Mouse (Mus musculus) limb, embryonic 13.5 days (tissue): ENCODE results near the gene Nme3. TPM values are rescaled to one million over a fixed set of nuclear protein-coding genes. Genes with fewer than 3 reads are reported as not detected.

Source experiments
- polyA plus RNA-seq: library from polyadenylated mRNA; unstranded; fragments of >200 nt; fragmentation: Nextera tagmentation; extraction: Ambion mirVana; gene quantifications from 2 replicates; pipeline ENCODE4 v1.2.1, GENCODE M21; 2015

The Nme3 gene
- polyA plus RNA-seq, 1 experiment from 2014 or later: 38.2 TPM

Other genes with a start within 250 kb of the Nme3 start
- 58.1 and 59.3 TPM in 2 replicates for gene Slc9a3r2, start 246.2 kb upstream of the Nme3 start, polyA plus RNA-seq
- gene Npw, start 238.0 kb upstream of the Nme3 start, polyA plus RNA-seq: 0.80 TPM in 2 replicates
- gene Zfp598, start 226.8 kb upstream of the Nme3 start, polyA plus RNA-seq: 22.2 and 24.7 TPM in 2 replicates
- 7.8 and 8.4 TPM in 2 replicates for gene Syngr3, start 206.5 kb upstream of the Nme3 start, polyA plus RNA-seq
- 46.6 and 48.1 TPM in 2 replicates for gene Gfer, start 200.3 kb upstream of the Nme3 start, polyA plus RNA-seq
- 2.5 and 3.1 TPM in 2 replicates for gene Noxo1, start 200.3 kb upstream of the Nme3 start, polyA plus RNA-seq
- gene Tbl3, start 188.8 kb upstream of the Nme3 start, polyA plus RNA-seq: 79.8 and 84.6 TPM in 2 replicates
- gene Rnf151, start 178.4 kb upstream of the Nme3 start, polyA plus RNA-seq: not detected in 2 replicates
- 1,267 and 1,298 TPM in 2 replicates for gene Rps2, start 178.4 kb upstream of the Nme3 start, polyA plus RNA-seq
- gene Ndufb10, start 172.0 kb upstream of the Nme3 start, polyA plus RNA-seq: 206 and 215 TPM in 2 replicates
- gene Rpl3l, start 168.7 kb upstream of the Nme3 start, polyA plus RNA-seq: not detected in 2 replicates
- gene Msrb1, start 159.9 kb upstream of the Nme3 start, polyA plus RNA-seq: 23.1 and 26.0 TPM in 2 replicates
- 2.6 and 3.7 TPM in 2 replicates for gene Hs3st6, start 143.5 kb upstream of the Nme3 start, polyA plus RNA-seq
- gene Meiob, start 92.2 kb upstream of the Nme3 start, polyA plus RNA-seq: not detected in 2 replicates
- 27.6 and 28.0 TPM in 2 replicates for gene Hagh, start 56.4 kb upstream of the Nme3 start, polyA plus RNA-seq
- 18.4 and 20.4 TPM in 2 replicates for gene Fahd1, start 46.1 kb upstream of the Nme3 start, polyA plus RNA-seq
- 0.26 and 0.50 TPM in 2 replicates for gene Igfals, start 30.5 kb upstream of the Nme3 start, polyA plus RNA-seq
- gene Nubp2, start 10.2 kb upstream of the Nme3 start, polyA plus RNA-seq: 49.6 and 49.8 TPM in 2 replicates
- gene Spsb3, start 9.9 kb upstream of the Nme3 start, polyA plus RNA-seq: 38.5 and 40.0 TPM in 2 replicates
- gene Eme2, start 1.4 kb upstream of the Nme3 start, polyA plus RNA-seq: 33.9 and 35.6 TPM in 2 replicates
- gene Mrps34, start 1.4 kb upstream of the Nme3 start, polyA plus RNA-seq: 80.4 and 83.3 TPM in 2 replicates
- gene Mapk8ip3, start 40.5 kb downstream of the Nme3 start, polyA plus RNA-seq: 42.7 and 45.2 TPM in 2 replicates
- 224 and 236 TPM in 2 replicates for gene Jpt2, start 64.2 kb downstream of the Nme3 start, polyA plus RNA-seq
- 7.4 and 8.4 TPM in 2 replicates for gene Cramp1l, start 119.3 kb downstream of the Nme3 start, polyA plus RNA-seq
- 18.7 and 22.5 TPM in 2 replicates for gene Ift140, start 119.6 kb downstream of the Nme3 start, polyA plus RNA-seq
- gene Tmem204, start 187.1 kb downstream of the Nme3 start, polyA plus RNA-seq: 14.1 and 15.4 TPM in 2 replicates
- gene Telo2, start 219.5 kb downstream of the Nme3 start, polyA plus RNA-seq: 47.6 and 54.3 TPM in 2 replicates
- gene Ptx4, start 224.3 kb downstream of the Nme3 start, polyA plus RNA-seq: 1.3 and 1.7 TPM in 2 replicates
- 26.5 and 27.2 TPM in 2 replicates for gene Clcn7, start 236.9 kb downstream of the Nme3 start, polyA plus RNA-seq